ENCODE assay signal across 9 mouse cellular contexts in genomic region chr13:55420018-55420932, GRCm38 (mm10). TPM values are rescaled to one million over a fixed set of nuclear protein-coding genes. Genes with fewer than 3 reads are reported as not detected.
DNase-seq lines count a peak whose midpoint lies in the region; ATAC-seq and TF ChIP-seq lines count a peak whose summit lies in the region.
"Had no signal": no experiment of that assay in that cellular context is flagged by ENCODE, and none has a peak within 500 bp of the region (broad histone marks: within the 10 kb centered on the region; RNA-seq: fewer than 3 reads in every experiment).

No protein-coding gene starts in this region.

- H3K4me2 ChIP-seq in heart, embryonic 14.5 days (ENCODE audit: low read length), result peak overlapping the region; percentile 51
- H3K4me2 ChIP-seq in liver, postnatal 0 days (ENCODE audit: low read depth, low read length), result peak overlapping the region; percentile 48

- no peak overlapping the region for H3K9ac ChIP-seq in heart, embryonic 14.5 days (ENCODE audit: low read length)
- H3K9ac ChIP-seq in ES-E14 (ENCODE audit: insufficient read depth, low read depth, low read length, poor library complexity, severe bottlenecking), result no peak overlapping the region
- no peak overlapping the region for H3K9ac ChIP-seq in liver, postnatal 0 days (replicated peaks)

- 0 out of 2 replicates have a peak, but pooled peaks have one; percentile 11 for ATAC-seq in heart, embryonic 14.5 days (ENCODE audit: insufficient number of reproducible peaks, insufficient read depth, low FRiP score, low read depth)
- ATAC-seq in granulocyte monocyte progenitor cell, adult 5-6 weeks (replicated peaks; ENCODE audit: poor library complexity, severe bottlenecking), result peak; percentile 29
- peak; percentile 55 for ATAC-seq in liver, postnatal 0 days

- peaks cover 0 to 2% of the 10 kb centered on the region in 2 experiments; a peak in 2 of 4 replicates for H3K4me1 ChIP-seq in heart, embryonic 14.5 days (ENCODE audit: control insufficient read depth in 2 of 2, insufficient read depth in 2 of 2, low read length in 2 of 2)
- H3K4me1 ChIP-seq in ES-E14 (ENCODE audit: control insufficient read depth in 2 of 2, insufficient read depth in 2 of 2, low read length in 2 of 2, poor library complexity in 1 of 2), result peaks cover 0 to 9% of the 10 kb centered on the region in 2 experiments; a peak in 2 of 4 replicates
- peaks cover 15% of the 10 kb centered on the region for H3K4me1 ChIP-seq in liver, postnatal 0 days (ENCODE audit: insufficient read depth)

- no peaks in the 10 kb centered on the region for H3K9me3 ChIP-seq in heart, embryonic 14.5 days (ENCODE audit: control insufficient read depth, low read length)
- H3K9me3 ChIP-seq in ES-E14 (ENCODE audit: control insufficient read depth, insufficient read depth, low read depth, low read length), result no peaks in the 10 kb centered on the region
- H3K9me3 ChIP-seq in liver, postnatal 0 days (ENCODE audit: low read length), result no peaks in the 10 kb centered on the region
- H3K9me3 ChIP-seq: G1E had no signal

- 23% methylated on average over 51 of the region's 51 CpGs for WGBS in heart, embryonic 14.5 days
- 24% methylated on average over 51 of the region's 51 CpGs for WGBS in liver, postnatal 0 days (ENCODE audit: insufficient replicate concordance)

- peaks cover 58% of the 10 kb centered on the region for H3K27me3 ChIP-seq in heart, embryonic 14.5 days (ENCODE audit: control insufficient read depth, insufficient read depth, low read length)
- H3K27me3 ChIP-seq in liver, postnatal 0 days (ENCODE audit: insufficient read depth, low read length), result peaks cover 32% of the 10 kb centered on the region

- no peak overlapping the region for H3K27ac ChIP-seq in heart, embryonic 14.5 days (replicated peaks in 1 of 2; ENCODE audit: control insufficient read depth in 1 of 2, insufficient read depth in 1 of 2, low read depth in 2 of 2, low read length in 2 of 2)
- H3K27ac ChIP-seq in ES-E14 (ENCODE audit: insufficient read depth, low read depth, low read length, poor library complexity, severe bottlenecking), result no peak overlapping the region
- no peak overlapping the region for H3K27ac ChIP-seq in liver, postnatal 0 days (ENCODE audit: low read depth)

- H3K4me3 ChIP-seq in heart, embryonic 14.5 days (ENCODE audit: control insufficient read depth in 1 of 2, insufficient read depth in 1 of 2, low read depth in 1 of 2, low read length in 2 of 2), result no peak overlapping the region
- peak overlapping the region; percentile 22 to 52; a peak in 2 of 4 replicates for H3K4me3 ChIP-seq in ES-E14 (ENCODE audit: insufficient read depth in 1 of 2, low read depth in 1 of 2, low read length in 2 of 2, poor library complexity in 1 of 2, severe bottlenecking in 1 of 2)
- no peak overlapping the region for H3K4me3 ChIP-seq in liver, postnatal 0 days (ENCODE audit: low read depth, low read length)

- no peak for TF ChIP-seq EP300 in liver, postnatal 0 days (IDR thresholded peaks at IDR 0.05; ENCODE audit: low read depth)

- no peaks in the 10 kb centered on the region for H3K36me3 ChIP-seq in heart, embryonic 14.5 days (ENCODE audit: control insufficient read depth, insufficient read depth, low read length)
- H3K36me3 ChIP-seq in ES-E14 (ENCODE audit: control insufficient read depth, insufficient read depth, low read length, poor library complexity, severe bottlenecking), result no peaks in the 10 kb centered on the region
- peaks cover 4% of the 10 kb centered on the region; the same call in 1 of the 2 replicates for H3K36me3 ChIP-seq in liver, postnatal 0 days (replicated peaks; ENCODE audit: insufficient read depth, low read length)
- H3K36me3 ChIP-seq: G1E had no signal

- in situ Hi-C loops in ES-E14 (cut with MboI; ENCODE audit: low sequenced_read_pairs in 2 of 2, unreplicated experiment in 2 of 2), result no loop called here

- DNase-seq in heart, postnatal 4 days, result no peak
- DNase-seq in ES-E14 (ENCODE audit: low read depth, low spot score), result no peak
- peak; percentile 49 for DNase-seq in liver, postnatal 0 days
- DNase-seq in gastrocnemius, postnatal 10 days, result no peak
- DNase-seq in adrenal gland, adult 2 months, result no peak
- DNase-seq in spleen, adult 18-20 months, result no peak

- TF ChIP-seq CTCF in liver, postnatal 0 days (IDR thresholded peaks at IDR 0.05; ENCODE audit: low read depth), result no peak

TF ChIP-seq in ES-E14, 5 proteins besides CTCF, POLR2A, EP300 and RAD21:
- TF ChIP-seq CHD2 (IDR thresholded peaks at IDR 0.05; ENCODE audit: low read depth, low read length) (no peak), HCFC1 (IDR thresholded peaks at IDR 0.05; ENCODE audit: borderline replicate concordance, insufficient read depth, low read length) (no peak), ZC3H11A (IDR thresholded peaks at IDR 0.05; ENCODE audit: borderline replicate concordance, low read depth, low read length) (no peak), ZNF384 (IDR thresholded peaks at IDR 0.05; ENCODE audit: low read depth, low read length) (no peak), MAFK (IDR thresholded peaks at IDR 0.05; ENCODE audit: insufficient read depth, low read depth, low read length) (no peak)

RNA-seq across cellular contexts. Expression of gene Pfn3, which starts 5.2 kb away (rescaled TPM):
- not detected in 2 replicates for polyA plus RNA-seq in heart, embryonic 14.5 days (2014; fragmentation: Nextera tagmentation; extraction: Ambion mirVana)
- total RNA-seq in heart, postnatal 4 days (2021), result not detected
- not detected in 2 replicates for total RNA-seq in ES-E14 (2012; rRNA removed)
- not detected in 2 replicates for total RNA-seq in granulocyte monocyte progenitor cell, adult 5-6 weeks (2014; fragmentation: Nextera tagmentation)
- total RNA-seq in granulocyte monocyte progenitor cell, adult 5-6 weeks (2017), result not detected in 2 replicates
- not detected in 2 replicates for polyA plus RNA-seq in liver, postnatal 0 days (2015; fragmentation: Nextera tagmentation; extraction: Ambion mirVana)
- not detected for total RNA-seq in gastrocnemius, postnatal 10 days (2021)
- total RNA-seq in adrenal gland, adult 2 months (2021), result not detected
- not detected in 2 replicates for polyA plus RNA-seq in adrenal gland, adult 2 months (2012; rRNA removed)
- total RNA-seq: G1E had no signal
- polyA plus RNA-seq: G1E had no signal

RNA-seq across cellular contexts. Expression of gene F12, which starts 6.3 kb away (rescaled TPM):
- polyA plus RNA-seq in heart, embryonic 14.5 days (2014; fragmentation: Nextera tagmentation; extraction: Ambion mirVana), result not detected in 2 replicates
- not detected for total RNA-seq in heart, postnatal 4 days (2021)
- total RNA-seq in ES-E14 (2012; rRNA removed), result not detected in 2 replicates
- total RNA-seq in granulocyte monocyte progenitor cell, adult 5-6 weeks (2014; fragmentation: Nextera tagmentation), result not detected in 2 replicates
- total RNA-seq in granulocyte monocyte progenitor cell, adult 5-6 weeks (2017), result not detected in 2 replicates
- 403 and 418 TPM in 2 replicates for polyA plus RNA-seq in liver, postnatal 0 days (2015; fragmentation: Nextera tagmentation; extraction: Ambion mirVana)
- under 1 TPM in 1 of 2 experiments, not detected in 1; 0.34 TPM for total RNA-seq in gastrocnemius, postnatal 10 days (2021)
- 1 to 10 TPM in 1 of 2 experiments, not detected in 1; 1.5 TPM for total RNA-seq in adrenal gland, adult 2 months (2021)
- 0.10 and 0.34 TPM in 2 replicates for polyA plus RNA-seq in adrenal gland, adult 2 months (2012; rRNA removed)
- polyA plus RNA-seq: G1E had no signal

RNA-seq across cellular contexts. Expression of gene Slc34a1, which starts 22.3 kb away (rescaled TPM):
- polyA plus RNA-seq in heart, embryonic 14.5 days (2014; fragmentation: Nextera tagmentation; extraction: Ambion mirVana), result not detected in 2 replicates
- total RNA-seq in heart, postnatal 4 days (2021), result not detected
- not detected in 2 replicates for total RNA-seq in ES-E14 (2012; rRNA removed)
- total RNA-seq in granulocyte monocyte progenitor cell, adult 5-6 weeks (2014; fragmentation: Nextera tagmentation), result not detected in 2 replicates
- 0.56 TPM in 1 of 2 replicates, not detected in the other for total RNA-seq in granulocyte monocyte progenitor cell, adult 5-6 weeks (2017)
- not detected in 2 replicates for polyA plus RNA-seq in liver, postnatal 0 days (2015; fragmentation: Nextera tagmentation; extraction: Ambion mirVana)
- under 1 TPM in 1 of 2 experiments, not detected in 1; 0.11 TPM for total RNA-seq in gastrocnemius, postnatal 10 days (2021)
- total RNA-seq in adrenal gland, adult 2 months (2021), result 1 to 10 TPM in 1 of 2 experiments, not detected in 1; 1.3 TPM
- polyA plus RNA-seq in adrenal gland, adult 2 months (2012; rRNA removed), result 0.29 TPM in 1 of 2 replicates, not detected in the other
- polyA plus RNA-seq: G1E had no signal

RNA-seq across cellular contexts. Expression of gene Grk6, which starts 24.6 kb away (rescaled TPM):
- 20.6 and 23.6 TPM in 2 replicates for polyA plus RNA-seq in heart, embryonic 14.5 days (2014; fragmentation: Nextera tagmentation; extraction: Ambion mirVana)
- 10 to 100 TPM; 29.9 to 31.1 TPM for total RNA-seq in heart, postnatal 4 days (2021)
- 74.7 and 132 TPM in 2 replicates for total RNA-seq in ES-E14 (2012; rRNA removed)
- total RNA-seq in granulocyte monocyte progenitor cell, adult 5-6 weeks (2014; fragmentation: Nextera tagmentation), result 56.7 and 62.4 TPM in 2 replicates
- total RNA-seq in granulocyte monocyte progenitor cell, adult 5-6 weeks (2017), result 64.8 and 67.5 TPM in 2 replicates
- polyA plus RNA-seq in liver, postnatal 0 days (2015; fragmentation: Nextera tagmentation; extraction: Ambion mirVana), result 15.9 and 16.7 TPM in 2 replicates
- total RNA-seq in gastrocnemius, postnatal 10 days (2021), result 10 to 100 TPM; 17.4 to 22.3 TPM
- 10 to 100 TPM; 28.4 to 36.5 TPM for total RNA-seq in adrenal gland, adult 2 months (2021)
- polyA plus RNA-seq in adrenal gland, adult 2 months (2012; rRNA removed), result 48.5 and 70.5 TPM in 2 replicates

RNA-seq across cellular contexts. Expression of gene Prr7, which starts 43.8 kb away (rescaled TPM):
- 0.24 and 0.30 TPM in 2 replicates for polyA plus RNA-seq in heart, embryonic 14.5 days (2014; fragmentation: Nextera tagmentation; extraction: Ambion mirVana)
- 1 to 10 TPM; 2.1 to 2.3 TPM for total RNA-seq in heart, postnatal 4 days (2021)
- 2.5 and 5.8 TPM in 2 replicates for total RNA-seq in ES-E14 (2012; rRNA removed)
- total RNA-seq in granulocyte monocyte progenitor cell, adult 5-6 weeks (2014; fragmentation: Nextera tagmentation), result 1.9 TPM in 1 of 2 replicates, not detected in the other
- 1.6 TPM in 1 of 2 replicates, not detected in the other for total RNA-seq in granulocyte monocyte progenitor cell, adult 5-6 weeks (2017)
- not detected in 2 replicates for polyA plus RNA-seq in liver, postnatal 0 days (2015; fragmentation: Nextera tagmentation; extraction: Ambion mirVana)
- total RNA-seq in gastrocnemius, postnatal 10 days (2021), result 1 to 10 TPM; 2.1 to 2.5 TPM
- total RNA-seq in adrenal gland, adult 2 months (2021), result 1 to 10 TPM; 1.5 to 4.1 TPM
- polyA plus RNA-seq in adrenal gland, adult 2 months (2012; rRNA removed), result 59.0 and 66.3 TPM in 2 replicates

Comparison
In these comparisons a context has a peak if more than half of its experiments do, and no peak if none do; other contexts are left out.
1. H3K4me3 ChIP-seq: peak in ES-E14 (2 of 2); none in heart, embryonic 14.5 days (0 of 2) and liver, postnatal 0 days (single experiment).
2. Peak in every context shown above with its lines, with median percentiles within 50 percentile points of each other: ATAC-seq.